Mouse (Mus musculus): ENCODE measurements around the gene Zfp839. TPM values are rescaled to one million over a fixed set of nuclear protein-coding genes. Genes with fewer than 3 reads are reported as not detected.

Zfp839 gene
- total RNA-seq, 1 experiment: 5.4 TPM

GRCm38 (mm10) chr12:110860293-110860692 lies 10.2 kb downstream of the Zfp839 start:
- in situ Hi-C loops (cut with MboI; ENCODE audit: low sequenced_read_pairs in 2 of 2, unreplicated experiment in 2 of 2): no loop called here

GRCm38 (mm10) chr12:110861256-110861655 lies 11.2 kb downstream of the Zfp839 start:
- Histone ChIP-seq H3K9me3 (ENCODE audit: control insufficient read depth, insufficient read depth, low read depth, low read length) (no peaks in the 10 kb centered on the region), H3K27ac (ENCODE audit: insufficient read depth, low read depth, low read length, poor library complexity, severe bottlenecking) (no peak overlapping the region), H3K36me3 (ENCODE audit: control insufficient read depth, insufficient read depth, low read length, poor library complexity, severe bottlenecking) (peaks cover 8% of the 10 kb centered on the region; the same call in 1 of the 2 replicates), H3K9ac (ENCODE audit: insufficient read depth, low read depth, low read length, poor library complexity, severe bottlenecking) (no peak overlapping the region), H3K4me3 (ENCODE audit: insufficient read depth in 1 of 2, low read depth in 1 of 2, low read length in 2 of 2, poor library complexity in 1 of 2, severe bottlenecking in 1 of 2) (no peak overlapping the region), H3K4me1 (ENCODE audit: control insufficient read depth in 2 of 2, insufficient read depth in 2 of 2, low read length in 2 of 2, poor library complexity in 1 of 2) (peaks cover 6 to 27% of the 10 kb centered on the region in 2 experiments; a peak in 2 of 4 replicates)
- DNase-seq (ENCODE audit: low read depth, low spot score): no peak
- in situ Hi-C loops (cut with MboI; ENCODE audit: low sequenced_read_pairs in 2 of 2, unreplicated experiment in 2 of 2): no loop called here
- no peak for TF ChIP-seq HCFC1 (IDR thresholded peaks at IDR 0.05; ENCODE audit: borderline replicate concordance, insufficient read depth, low read length)

More at GRCm38 (mm10) chr12:110860293-110860692, 10.2 kb downstream of the Zfp839 start:
- peaks cover 6 to 30% of the 10 kb centered on the region in 2 experiments; a peak in 2 of 4 replicates for H3K4me1 ChIP-seq (ENCODE audit: control insufficient read depth in 2 of 2, insufficient read depth in 2 of 2, low read length in 2 of 2, poor library complexity in 1 of 2)
- no peak for TF ChIP-seq ZC3H11A (IDR thresholded peaks at IDR 0.05; ENCODE audit: borderline replicate concordance, low read depth, low read length)
- TF ChIP-seq ZNF384 (IDR thresholded peaks at IDR 0.05; ENCODE audit: low read depth, low read length): no peak
- TF ChIP-seq HCFC1 (IDR thresholded peaks at IDR 0.05; ENCODE audit: borderline replicate concordance, insufficient read depth, low read length): no peak
- no peak for TF ChIP-seq CHD2 (IDR thresholded peaks at IDR 0.05; ENCODE audit: low read depth, low read length)
- TF ChIP-seq MAFK (IDR thresholded peaks at IDR 0.05; ENCODE audit: insufficient read depth, low read depth, low read length): no peak
- DNase-seq (ENCODE audit: low read depth, low spot score): no peak
- no peaks in the 10 kb centered on the region for H3K9me3 ChIP-seq (ENCODE audit: control insufficient read depth, insufficient read depth, low read depth, low read length)
- H3K27ac ChIP-seq (ENCODE audit: insufficient read depth, low read depth, low read length, poor library complexity, severe bottlenecking): no peak overlapping the region
- peaks cover 9% of the 10 kb centered on the region; the same call in 1 of the 2 replicates for H3K36me3 ChIP-seq (ENCODE audit: control insufficient read depth, insufficient read depth, low read length, poor library complexity, severe bottlenecking)
- H3K9ac ChIP-seq (ENCODE audit: insufficient read depth, low read depth, low read length, poor library complexity, severe bottlenecking): no peak overlapping the region
- H3K4me3 ChIP-seq (ENCODE audit: insufficient read depth in 1 of 2, low read depth in 1 of 2, low read length in 2 of 2, poor library complexity in 1 of 2, severe bottlenecking in 1 of 2): no peak overlapping the region

GRCm38 (mm10) chr12:110864008-110864407 lies 14.0 kb downstream of the Zfp839 start:
- Histone ChIP-seq H3K27ac (ENCODE audit: insufficient read depth, low read depth, low read length, poor library complexity, severe bottlenecking) (no peak overlapping the region), H3K36me3 (ENCODE audit: control insufficient read depth, insufficient read depth, low read length, poor library complexity, severe bottlenecking) (peaks cover 11% of the 10 kb centered on the region; the same call in 1 of the 2 replicates), H3K4me3 (ENCODE audit: insufficient read depth in 1 of 2, low read depth in 1 of 2, low read length in 2 of 2, poor library complexity in 1 of 2, severe bottlenecking in 1 of 2) (no peak overlapping the region), H3K9me3 (ENCODE audit: control insufficient read depth, insufficient read depth, low read depth, low read length) (no peaks in the 10 kb centered on the region), H3K9ac (ENCODE audit: insufficient read depth, low read depth, low read length, poor library complexity, severe bottlenecking) (no peak overlapping the region), H3K4me1 (ENCODE audit: control insufficient read depth in 2 of 2, insufficient read depth in 2 of 2, low read length in 2 of 2, poor library complexity in 1 of 2) (peaks cover 5 to 24% of the 10 kb centered on the region in 2 experiments; a peak in 2 of 4 replicates)
- no peak for DNase-seq (ENCODE audit: low read depth, low spot score)
- in situ Hi-C loops (cut with MboI; ENCODE audit: low sequenced_read_pairs in 2 of 2, unreplicated experiment in 2 of 2): no loop called here
- TF ChIP-seq ZNF384 (IDR thresholded peaks at IDR 0.05; ENCODE audit: low read depth, low read length): no peak
- no peak for TF ChIP-seq CHD2 (IDR thresholded peaks at IDR 0.05; ENCODE audit: low read depth, low read length)
- no peak for TF ChIP-seq ZC3H11A (IDR thresholded peaks at IDR 0.05; ENCODE audit: borderline replicate concordance, low read depth, low read length)
- TF ChIP-seq MAFK (IDR thresholded peaks at IDR 0.05; ENCODE audit: insufficient read depth, low read depth, low read length): no peak
- no peak for TF ChIP-seq HCFC1 (IDR thresholded peaks at IDR 0.05; ENCODE audit: borderline replicate concordance, insufficient read depth, low read length)

GRCm38 (mm10) chr12:110865571-110865970 lies 15.5 kb downstream of the Zfp839 start:
- TF ChIP-seq ZNF384 (IDR thresholded peaks at IDR 0.05; ENCODE audit: low read depth, low read length) (no peak), MAFK (IDR thresholded peaks at IDR 0.05; ENCODE audit: insufficient read depth, low read depth, low read length) (no peak), ZC3H11A (IDR thresholded peaks at IDR 0.05; ENCODE audit: borderline replicate concordance, low read depth, low read length) (no peak), HCFC1 (IDR thresholded peaks at IDR 0.05; ENCODE audit: borderline replicate concordance, insufficient read depth, low read length) (no peak), CHD2 (IDR thresholded peaks at IDR 0.05; ENCODE audit: low read depth, low read length) (no peak)
- H3K9ac ChIP-seq (ENCODE audit: insufficient read depth, low read depth, low read length, poor library complexity, severe bottlenecking): no peak overlapping the region
- peaks cover 0 to 15% of the 10 kb centered on the region in 2 experiments; a peak in 2 of 4 replicates for H3K4me1 ChIP-seq (ENCODE audit: control insufficient read depth in 2 of 2, insufficient read depth in 2 of 2, low read length in 2 of 2, poor library complexity in 1 of 2)
- H3K4me3 ChIP-seq (ENCODE audit: insufficient read depth in 1 of 2, low read depth in 1 of 2, low read length in 2 of 2, poor library complexity in 1 of 2, severe bottlenecking in 1 of 2): no peak overlapping the region
- DNase-seq (ENCODE audit: low read depth, low spot score): no peak
- peaks cover 17% of the 10 kb centered on the region for H3K36me3 ChIP-seq (ENCODE audit: control insufficient read depth, insufficient read depth, low read length, poor library complexity, severe bottlenecking)
- in situ Hi-C loops (cut with MboI; ENCODE audit: low sequenced_read_pairs in 2 of 2, unreplicated experiment in 2 of 2): no loop called here
- no peaks in the 10 kb centered on the region for H3K9me3 ChIP-seq (ENCODE audit: control insufficient read depth, insufficient read depth, low read depth, low read length)
- no peak overlapping the region for H3K27ac ChIP-seq (ENCODE audit: insufficient read depth, low read depth, low read length, poor library complexity, severe bottlenecking)

GRCm38 (mm10) chr12:110865989-110866388 lies 15.9 kb downstream of the Zfp839 start:
- no peak overlapping the region for H3K9ac ChIP-seq (ENCODE audit: insufficient read depth, low read depth, low read length, poor library complexity, severe bottlenecking)
- in situ Hi-C loops (cut with MboI; ENCODE audit: low sequenced_read_pairs in 2 of 2, unreplicated experiment in 2 of 2): no loop called here
- no peak overlapping the region for H3K27ac ChIP-seq (ENCODE audit: insufficient read depth, low read depth, low read length, poor library complexity, severe bottlenecking)

More at GRCm38 (mm10) chr12:110865989-110866388, 15.9 kb downstream of the Zfp839 start:
- Histone ChIP-seq H3K4me1 (ENCODE audit: control insufficient read depth in 2 of 2, insufficient read depth in 2 of 2, low read length in 2 of 2, poor library complexity in 1 of 2) (peaks cover 0 to 11% of the 10 kb centered on the region in 2 experiments; a peak in 2 of 4 replicates), H3K4me3 (ENCODE audit: insufficient read depth in 1 of 2, low read depth in 1 of 2, low read length in 2 of 2, poor library complexity in 1 of 2, severe bottlenecking in 1 of 2) (no peak overlapping the region), H3K9me3 (ENCODE audit: control insufficient read depth, insufficient read depth, low read depth, low read length) (no peaks in the 10 kb centered on the region), H3K36me3 (ENCODE audit: control insufficient read depth, insufficient read depth, low read length, poor library complexity, severe bottlenecking) (peaks cover 20% of the 10 kb centered on the region)
- no peak for TF ChIP-seq ZNF384 (IDR thresholded peaks at IDR 0.05; ENCODE audit: low read depth, low read length)
- TF ChIP-seq MAFK (IDR thresholded peaks at IDR 0.05; ENCODE audit: insufficient read depth, low read depth, low read length): no peak
- no peak for TF ChIP-seq HCFC1 (IDR thresholded peaks at IDR 0.05; ENCODE audit: borderline replicate concordance, insufficient read depth, low read length)
- no peak for TF ChIP-seq CHD2 (IDR thresholded peaks at IDR 0.05; ENCODE audit: low read depth, low read length)
- TF ChIP-seq ZC3H11A (IDR thresholded peaks at IDR 0.05; ENCODE audit: borderline replicate concordance, low read depth, low read length): no peak
- DNase-seq (ENCODE audit: low read depth, low spot score): no peak

All from ES-E14 (cell line).